Comparison of ENCODE assay signal across 24 mouse cellular contexts in the genomic region with DNA sequence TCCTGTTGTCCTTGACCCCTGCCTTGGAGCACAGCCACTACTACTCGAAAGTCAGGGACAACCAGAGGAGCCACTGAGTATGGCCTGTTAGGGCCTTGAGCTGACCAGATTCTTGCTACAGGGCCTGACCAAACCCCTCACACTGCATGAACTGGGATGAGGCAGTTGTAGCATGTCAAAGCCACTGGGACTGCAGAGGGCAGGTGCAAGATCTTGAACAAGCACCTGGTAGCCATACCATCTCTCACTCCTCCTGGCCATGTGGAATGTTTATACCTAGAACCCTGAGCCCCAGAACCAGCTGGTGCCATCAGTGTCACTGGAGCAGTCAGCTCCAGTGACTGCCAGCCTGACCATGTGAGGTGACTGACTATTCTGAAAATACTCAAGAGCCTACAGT. TPM values are rescaled to one million over a fixed set of nuclear protein-coding genes. Genes with fewer than 3 reads are reported as not detected.
A peak's percentile ranks its signal among the peaks of the same experiment; 100 is the strongest.
DNase-seq lines count a peak whose midpoint lies in the region; ATAC-seq lines count a peak whose summit lies in the region.
"Had no signal": no experiment of that assay in that cellular context is flagged by ENCODE, and none has a peak within 500 bp of the region (broad histone marks: within the 10 kb centered on the region; RNA-seq: fewer than 3 reads in every experiment).

No protein-coding gene starts in this region.

- 0 out of 2 replicates have a peak, but pooled peaks have one; percentile 20 for ATAC-seq in intestine, embryonic 14.5 days (replicated peaks; ENCODE audit: low FRiP score, low TSS enrichment, low read depth)
- no peak for ATAC-seq in intestine, embryonic 15.5 days
- ATAC-seq in midbrain, embryonic 11.5 days (ENCODE audit: low FRiP score): no peak
- no peak for ATAC-seq in midbrain, embryonic 15.5 days (replicated peaks)
- 0 out of 2 replicates have a peak, but pooled peaks have one; percentile 12 for ATAC-seq in erythroid progenitor cell, adult 5-6 weeks (replicated peaks; ENCODE audit: low FRiP score, poor library complexity, severe bottlenecking)
- ATAC-seq in hindbrain, embryonic 12.5 days (ENCODE audit: low FRiP score): no peak
- ATAC-seq: activated CD4-positive, CD25-positive, alpha-beta regulatory T cell, adult 4 months; forebrain, embryonic 13.5 days; forebrain, embryonic 15.5 days; forebrain, postnatal 0 days; Patski had no signal

- no peak overlapping the region for H3K4me3 ChIP-seq in intestine, embryonic 14.5 days (ENCODE audit: low read depth, low read length)
- H3K4me3 ChIP-seq in intestine, embryonic 15.5 days (replicated peaks): no peak overlapping the region
- no peak overlapping the region for H3K4me3 ChIP-seq in midbrain, embryonic 11.5 days (ENCODE audit: low read depth, low read length)
- no peak overlapping the region for H3K4me3 ChIP-seq in midbrain, embryonic 15.5 days
- no peak overlapping the region for H3K4me3 ChIP-seq in hindbrain, embryonic 12.5 days
- H3K4me3 ChIP-seq: embryonic facial prominence, embryonic 13.5 days; embryonic facial prominence, embryonic 15.5 days; erythroblast, embryonic 14.5 days; forebrain, embryonic 13.5 days; forebrain, embryonic 15.5 days had no signal

- DNase-seq in intestine, embryonic 14.5 days (ENCODE audit: low spot score): no peak
- DNase-seq in midbrain, embryonic 11.5 days (ENCODE audit: low spot score, missing footprints): peak; percentile 75
- DNase-seq in kidney, postnatal 14 days: no peak
- DNase-seq: adrenal gland, postnatal 10 days; adrenal gland, postnatal 25 days; cerebellum, adult 11 months; cerebellum, adult 18-20 months; cerebellum, adult 8-10 months; cerebellum, adult 9-11 months; cerebellum, postnatal 14 days; cerebellum, postnatal 36 days; embryo, embryonic 11 days; forebrain, postnatal 0 days had no signal

- H3K4me2 ChIP-seq in intestine, embryonic 14.5 days (ENCODE audit: low read length): no peak overlapping the region
- no peak overlapping the region for H3K4me2 ChIP-seq in intestine, embryonic 15.5 days (replicated peaks)
- H3K4me2 ChIP-seq in midbrain, embryonic 11.5 days: no peak overlapping the region
- H3K4me2 ChIP-seq in midbrain, embryonic 15.5 days: no peak overlapping the region
- no peak overlapping the region for H3K4me2 ChIP-seq in hindbrain, embryonic 12.5 days (replicated peaks)
- H3K4me2 ChIP-seq: embryonic facial prominence, embryonic 13.5 days; embryonic facial prominence, embryonic 15.5 days; forebrain, embryonic 13.5 days; forebrain, embryonic 15.5 days had no signal

- H3K36me3 ChIP-seq in intestine, embryonic 14.5 days (ENCODE audit: control insufficient read depth, insufficient read depth, low read length): peaks cover 50% of the 10 kb centered on the region
- peaks cover 15% of the 10 kb centered on the region; the same call in 1 of the 2 replicates for H3K36me3 ChIP-seq in intestine, embryonic 15.5 days
- peaks cover 11% of the 10 kb centered on the region; the same call in 1 of the 2 replicates for H3K36me3 ChIP-seq in midbrain, embryonic 11.5 days (ENCODE audit: control insufficient read depth, insufficient read depth, low read length)
- H3K36me3 ChIP-seq in midbrain, embryonic 15.5 days (replicated peaks): peaks cover 19% of the 10 kb centered on the region
- H3K36me3 ChIP-seq in hindbrain, embryonic 12.5 days: peaks cover 50% of the 10 kb centered on the region

- H3K27me3 ChIP-seq in intestine, embryonic 14.5 days (replicated peaks; ENCODE audit: control insufficient read depth, insufficient read depth, low read length): no peaks in the 10 kb centered on the region
- H3K27me3 ChIP-seq in intestine, embryonic 15.5 days (replicated peaks): no peaks in the 10 kb centered on the region
- no peaks in the 10 kb centered on the region for H3K27me3 ChIP-seq in midbrain, embryonic 11.5 days (ENCODE audit: control insufficient read depth, insufficient read depth, low read length)
- no peaks in the 10 kb centered on the region for H3K27me3 ChIP-seq in midbrain, embryonic 15.5 days (replicated peaks)
- no peaks in the 10 kb centered on the region for H3K27me3 ChIP-seq in hindbrain, embryonic 12.5 days
- H3K27me3 ChIP-seq: embryonic facial prominence, embryonic 13.5 days; embryonic facial prominence, embryonic 15.5 days; forebrain, embryonic 13.5 days; forebrain, embryonic 15.5 days; Patski had no signal

- no peak overlapping the region for H3K9ac ChIP-seq in intestine, embryonic 14.5 days (ENCODE audit: low read length)
- no peak overlapping the region for H3K9ac ChIP-seq in intestine, embryonic 15.5 days
- H3K9ac ChIP-seq in midbrain, embryonic 11.5 days (ENCODE audit: low read length): no peak overlapping the region
- no peak overlapping the region for H3K9ac ChIP-seq in midbrain, embryonic 15.5 days
- H3K9ac ChIP-seq in hindbrain, embryonic 12.5 days: no peak overlapping the region
- H3K9ac ChIP-seq: embryonic facial prominence, embryonic 13.5 days; embryonic facial prominence, embryonic 15.5 days; forebrain, embryonic 13.5 days; forebrain, embryonic 15.5 days; forebrain, postnatal 0 days had no signal

- 96% methylated on average over 1 of the region's 1 CpGs for WGBS in intestine, embryonic 14.5 days
- 86% methylated on average over 1 of the region's 1 CpGs for WGBS in intestine, embryonic 15.5 days
- 95% methylated on average over 1 of the region's 1 CpGs for WGBS in midbrain, embryonic 11.5 days
- 100% methylated on average over 1 of the region's 1 CpGs for WGBS in midbrain, embryonic 15.5 days
- 96% methylated on average over 1 of the region's 1 CpGs for WGBS in hindbrain, embryonic 12.5 days

- H3K9me3 ChIP-seq in intestine, embryonic 14.5 days (ENCODE audit: control insufficient read depth, low read length): no peaks in the 10 kb centered on the region
- H3K9me3 ChIP-seq in intestine, embryonic 15.5 days: no peaks in the 10 kb centered on the region
- no peaks in the 10 kb centered on the region for H3K9me3 ChIP-seq in midbrain, embryonic 11.5 days (ENCODE audit: control insufficient read depth, low read length)
- H3K9me3 ChIP-seq in midbrain, embryonic 15.5 days: no peaks in the 10 kb centered on the region
- H3K9me3 ChIP-seq in hindbrain, embryonic 12.5 days (replicated peaks): no peaks in the 10 kb centered on the region
- H3K9me3 ChIP-seq: embryonic facial prominence, embryonic 13.5 days; embryonic facial prominence, embryonic 15.5 days; forebrain, embryonic 13.5 days; forebrain, embryonic 15.5 days had no signal

- H3K4me1 ChIP-seq in intestine, embryonic 14.5 days (replicated peaks; ENCODE audit: control insufficient read depth, insufficient read depth, low read length): no peaks in the 10 kb centered on the region
- no peaks in the 10 kb centered on the region for H3K4me1 ChIP-seq in intestine, embryonic 15.5 days (replicated peaks)
- no peaks in the 10 kb centered on the region for H3K4me1 ChIP-seq in midbrain, embryonic 11.5 days (ENCODE audit: control insufficient read depth, insufficient read depth, low read length)
- no peaks in the 10 kb centered on the region for H3K4me1 ChIP-seq in midbrain, embryonic 15.5 days
- H3K4me1 ChIP-seq in hindbrain, embryonic 12.5 days: no peaks in the 10 kb centered on the region
- H3K4me1 ChIP-seq: embryonic facial prominence, embryonic 15.5 days; forebrain, embryonic 13.5 days; forebrain, embryonic 15.5 days had no signal

- no peak overlapping the region for H3K27ac ChIP-seq in intestine, embryonic 14.5 days (ENCODE audit: low read depth)
- no peak overlapping the region for H3K27ac ChIP-seq in intestine, embryonic 15.5 days
- H3K27ac ChIP-seq in midbrain, embryonic 11.5 days (ENCODE audit: low read depth, low read length): no peak overlapping the region
- H3K27ac ChIP-seq in midbrain, embryonic 15.5 days: no peak overlapping the region
- no peak overlapping the region for H3K27ac ChIP-seq in hindbrain, embryonic 12.5 days
- H3K27ac ChIP-seq: embryonic facial prominence, embryonic 13.5 days; embryonic facial prominence, embryonic 15.5 days; forebrain, embryonic 13.5 days; forebrain, embryonic 15.5 days had no signal

RNA-seq across cellular contexts. Expression of gene Tbc1d14, which starts 5.8 kb away (rescaled TPM):
- polyA plus RNA-seq in intestine, embryonic 14.5 days (2014; fragmentation: Nextera tagmentation; extraction: Ambion mirVana): 36.6 and 42.3 TPM in 2 replicates
- polyA plus RNA-seq in intestine, embryonic 15.5 days (2015; fragmentation: Nextera tagmentation; extraction: Ambion mirVana): 30.0 and 30.3 TPM in 2 replicates
- 41.2 TPM in 2 replicates for polyA plus RNA-seq in midbrain, embryonic 11.5 days (2014; fragmentation: Nextera tagmentation; extraction: Ambion mirVana)
- polyA plus RNA-seq in midbrain, embryonic 15.5 days (2015; fragmentation: Nextera tagmentation; extraction: Ambion mirVana): 70.4 and 75.0 TPM in 2 replicates
- 13.0 and 16.9 TPM in 2 replicates for total RNA-seq in erythroid progenitor cell, adult 5-6 weeks (2015; ENCODE audit: low replicate concordance)
- 17.2 and 21.9 TPM in 2 replicates for total RNA-seq in erythroid progenitor cell, adult 5-6 weeks (2017; ENCODE audit: low replicate concordance)
- 56.2 and 57.4 TPM in 2 replicates for polyA plus RNA-seq in hindbrain, embryonic 12.5 days (2016; fragmentation: Nextera tagmentation; extraction: Ambion mirVana)

Comparison
In these comparisons a context has a peak if more than half of its experiments do, and no peak if none do; other contexts are left out.
1. ATAC-seq: peak in intestine, embryonic 14.5 days (single experiment) and erythroid progenitor cell, adult 5-6 weeks (single experiment); none in intestine, embryonic 15.5 days (single experiment), midbrain, embryonic 11.5 days (single experiment), midbrain, embryonic 15.5 days (single experiment) and hindbrain, embryonic 12.5 days (single experiment).